Mouse (Mus musculus) embryonic facial prominence, embryonic 14.5 days (tissue): Measurements from ENCODE around the gene Dlg2. TPM values are rescaled to one million over a fixed set of nuclear protein-coding genes. Genes with fewer than 3 reads are reported as not detected.

Experiments
- ATAC-seq: fragments of 200-750 bp; cut with Nextera tagmentation; 2 replicates; pipeline ENCODE4 v1.8.0; 2017; ENCODE audit warnings: low read depth, moderate number of reproducible peaks, moderate TSS enrichment
- DNase-seq: peaks from one replicate; pipeline ENCODE4 v3.0.0-alpha.2; 2015; ENCODE audit warnings: low spot score
- H3K27ac ChIP-seq: fragments of 300-500 bp; sonication (generic); replicated peaks from 2 replicates; pipeline ENCODE4 v1.5.1; 2014; ENCODE audit warnings: low read depth, mild to moderate bottlenecking, low read length, moderate library complexity
- H3K27me3 ChIP-seq: fragments of 300-500 bp; sonication (generic); replicated peaks from 2 replicates; pipeline ENCODE4 v1.6.1; 2014; ENCODE audit warnings: low read length; ENCODE audit not compliant: control insufficient read depth, insufficient read depth
- H3K36me3 ChIP-seq: fragments of 300-500 bp; sonication (generic); 2 replicates; pipeline ENCODE4 v1.6.1; 2014; ENCODE audit warnings: low read length, mixed read lengths; ENCODE audit not compliant: control insufficient read depth, insufficient read depth
- H3K4me1 ChIP-seq: fragments of 300-500 bp; sonication (generic); 2 replicates; pipeline ENCODE4 v1.6.1; 2014; ENCODE audit warnings: antibody characterized with exemption, low read length; ENCODE audit not compliant: control insufficient read depth, insufficient read depth
- H3K4me2 ChIP-seq: fragments of 300-500 bp; sonication (generic); 2 replicates; pipeline ENCODE4 v1.6.1; 2014; ENCODE audit warnings: low read depth, mild to moderate bottlenecking, low read length, moderate library complexity, mixed read lengths
- H3K4me3 ChIP-seq: fragments of 300-500 bp; sonication (generic); 2 replicates; pipeline ENCODE4 v1.5.1; 2014; ENCODE audit warnings: low read depth, mild to moderate bottlenecking, low read length
- H3K9ac ChIP-seq: fragments of 300-500 bp; sonication (generic); 2 replicates; pipeline ENCODE4 v1.6.1; 2014; ENCODE audit warnings: low read depth, mild to moderate bottlenecking, low read length, moderate library complexity, mixed read lengths
- H3K9me3 ChIP-seq: fragments of 300-500 bp; sonication (generic); 2 replicates; pipeline ENCODE4 v1.6.1; 2016; ENCODE audit warnings: low read length; ENCODE audit not compliant: control insufficient read depth
- WGBS: fragments of 180-500 bp; shearing (Covaris S2); extraction: QIAGEN DNeasy Blood & Tissue Kit; methylation state at CpG from one replicate; pipeline ENCODE4 v1.1.7; 2014; 5-methylcytosine and 5-hydroxymethylcytosine counted together
- polyA plus RNA-seq: library from polyadenylated mRNA; unstranded; fragments of >200 nt; fragmentation: Nextera tagmentation; extraction: Ambion mirVana; gene quantifications from 2 replicates; pipeline ENCODE4 v1.2.1, GENCODE M21; 2014

Dlg2 gene
- polyA plus RNA-seq, 1 experiment from 2014 or later: 5.1 TPM

GRCm38 (mm10) chr7:90456149-90456844 is 20.2 kb upstream of the Dlg2 start:
- Histone ChIP-seq H3K36me3 (peaks cover 26% of the 10 kb centered on the region), H3K27ac (peak overlapping the region; percentile 91), H3K9ac (peak overlapping the region; percentile 84), H3K4me3 (peak overlapping the region; percentile 79), H3K27me3 (no peaks in the 10 kb centered on the region), H3K9me3 (no peaks in the 10 kb centered on the region), H3K4me1 (no peaks in the 10 kb centered on the region), H3K4me2 (peak overlapping the region; percentile 61)
- DNase-seq (no peak), ATAC-seq (no peak)
- WGBS: 28% methylated on average over 7 of the region's 7 CpGs

- Histone ChIP-seq H3K27me3 (no peaks in the 10 kb centered on the region), H3K36me3 (peaks cover 19% of the 10 kb centered on the region), H3K4me1 (no peaks in the 10 kb centered on the region), H3K9me3 (no peaks in the 10 kb centered on the region), H3K4me3 (peak within 1 kb of the TSS; percentile 79), H3K4me2 (peak within 1 kb of the TSS; percentile 61), H3K27ac (peak within 1 kb of the TSS; percentile 91), H3K9ac (peak within 1 kb of the TSS; percentile 84)
- under 1% methylated on average over 36 of the region's 41 CpGs for WGBS
- ATAC-seq: peak; percentile 96
- peak; percentile 95 for DNase-seq
These were observed 19.5 kb upstream of the Dlg2 start, which contains the start of gene Tmem126a for GRCm38 (mm10) chr7:90456845-90457468. Tmem126a (minus strand) TSS chr7:90457229.

GRCm38 (mm10) chr7:90457517-90457916 is 19.0 kb upstream of the Dlg2 start:
- Histone ChIP-seq H3K27ac (peak overlapping the region; percentile 91), H3K27me3 (no peaks in the 10 kb centered on the region), H3K4me3 (peak overlapping the region; percentile 79), H3K4me2 (peak overlapping the region; percentile 61), H3K9ac (peak overlapping the region; percentile 84), H3K4me1 (no peaks in the 10 kb centered on the region), H3K9me3 (no peaks in the 10 kb centered on the region), H3K36me3 (peaks cover 15% of the 10 kb centered on the region)
- WGBS: 7% methylated on average over 10 of the region's 10 CpGs
- DNase-seq: peak; percentile 68
- ATAC-seq: peak; percentile 45

GRCm38 (mm10) chr7:90460330-90460729 is 16.1 kb upstream of the Dlg2 start:
- Histone ChIP-seq H3K36me3 (no peaks in the 10 kb centered on the region), H3K9me3 (no peaks in the 10 kb centered on the region), H3K4me1 (no peaks in the 10 kb centered on the region), H3K4me2 (no peak overlapping the region), H3K4me3 (no peak overlapping the region), H3K27ac (no peak overlapping the region), H3K27me3 (no peaks in the 10 kb centered on the region), H3K9ac (no peak overlapping the region)
- 47% methylated on average over 10 of the region's 10 CpGs for WGBS
- ATAC-seq (no peak), DNase-seq (peak; percentile 43)

- WGBS: 19% methylated on average over 10 of the region's 14 CpGs
- no peak overlapping the region for H3K4me2 ChIP-seq
- H3K9ac ChIP-seq: no peak overlapping the region
- no peaks in the 10 kb centered on the region for H3K9me3 ChIP-seq
- no peak for DNase-seq
- no peak overlapping the region for H3K4me3 ChIP-seq
- H3K27me3 ChIP-seq: no peaks in the 10 kb centered on the region
- no peaks in the 10 kb centered on the region for H3K36me3 ChIP-seq
- no peaks in the 10 kb centered on the region for H3K4me1 ChIP-seq
- no peak for ATAC-seq
- no peak overlapping the region for H3K27ac ChIP-seq
These were observed 15.5 kb upstream of the Dlg2 start for GRCm38 (mm10) chr7:90460930-90461329.

GRCm38 (mm10) chr7:90461441-90461840 is 15.0 kb upstream of the Dlg2 start:
- no peak overlapping the region for H3K9ac ChIP-seq
- H3K27me3 ChIP-seq: no peaks in the 10 kb centered on the region
- H3K4me3 ChIP-seq: no peak overlapping the region
- 95% methylated on average over 5 of the region's 5 CpGs for WGBS
- no peaks in the 10 kb centered on the region for H3K9me3 ChIP-seq
- H3K27ac ChIP-seq: no peak overlapping the region
- no peak for DNase-seq
- H3K36me3 ChIP-seq: no peaks in the 10 kb centered on the region
- no peak overlapping the region for H3K4me2 ChIP-seq
- no peak for ATAC-seq
- no peaks in the 10 kb centered on the region for H3K4me1 ChIP-seq

- 61% methylated on average over 2 of the region's 2 CpGs for WGBS
- peaks cover 7% of the 10 kb centered on the region; the same call in 1 of the 2 replicates for H3K27me3 ChIP-seq
- no peaks in the 10 kb centered on the region for H3K9me3 ChIP-seq
- ATAC-seq (no peak), DNase-seq (no peak)
- H3K36me3 ChIP-seq: peaks cover 19% of the 10 kb centered on the region
- no peak overlapping the region for H3K27ac ChIP-seq
- no peak overlapping the region for H3K4me2 ChIP-seq
- no peak overlapping the region for H3K9ac ChIP-seq
- no peak overlapping the region for H3K4me3 ChIP-seq
- H3K4me1 ChIP-seq: peaks cover 9% of the 10 kb centered on the region
These were observed 3.0 kb upstream of the Dlg2 start for GRCm38 (mm10) chr7:90473511-90473910.

GRCm38 (mm10) chr7:90475793-90476312 is 619 bp upstream of the Dlg2 start, which contains the start of gene Tmem126b:
Tmem126b (minus strand) TSS chr7:90476001.
- peaks cover 7% of the 10 kb centered on the region; the same call in 1 of the 2 replicates for H3K27me3 ChIP-seq
- peak within 1 kb of the TSS; percentile 91 for H3K4me2 ChIP-seq
- H3K36me3 ChIP-seq: no peaks in the 10 kb centered on the region
- ATAC-seq: peak; percentile 100
- peaks cover 9% of the 10 kb centered on the region for H3K4me1 ChIP-seq
- WGBS: under 1% methylated on average over 28 of the region's 36 CpGs
- H3K4me3 ChIP-seq: peak within 1 kb of the TSS; percentile 64
- H3K9me3 ChIP-seq: no peaks in the 10 kb centered on the region
- peak within 1 kb of the TSS; percentile 52; the same call in 1 of the 2 replicates for H3K27ac ChIP-seq
- peak; percentile 99 for DNase-seq
- peak within 1 kb of the TSS; percentile 69 for H3K9ac ChIP-seq
